Comparison of ENCODE assay signal across 9 mouse cellular contexts in the genomic region with DNA sequence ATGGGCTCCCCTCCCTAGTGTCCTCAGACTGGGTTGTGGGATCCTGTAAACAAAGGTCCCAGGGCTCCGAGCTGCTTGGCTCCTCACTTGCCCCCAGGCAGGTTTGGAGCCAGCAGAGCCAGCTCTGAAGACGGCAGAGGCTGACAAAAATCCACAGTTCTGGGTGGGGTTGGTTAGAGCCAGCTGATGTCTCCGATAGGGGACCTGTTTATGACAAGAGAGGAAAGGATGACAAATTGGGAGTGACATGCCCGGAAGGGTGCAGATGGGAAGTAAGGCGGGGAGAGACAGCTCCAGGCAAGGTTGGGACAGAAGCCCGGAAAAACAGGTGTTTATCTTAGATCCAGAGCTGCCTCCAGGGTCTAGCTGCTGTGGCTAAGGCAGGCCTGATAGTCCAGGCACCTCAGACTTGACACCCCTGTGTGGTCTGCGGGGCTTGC. TPM values are rescaled to one million over a fixed set of nuclear protein-coding genes. Genes with fewer than 3 reads are reported as not detected.
DNase-seq lines count a peak whose midpoint lies in the region; ATAC-seq lines count a peak whose summit lies in the region.
"Had no signal": no experiment of that assay in that cellular context is flagged by ENCODE, and none has a peak within 500 bp of the region (broad histone marks: within the 10 kb centered on the region; RNA-seq: fewer than 3 reads in every experiment).

No protein-coding gene starts in this region.

- peaks cover 4% of the 10 kb centered on the region; the same call in 1 of the 2 replicates for H3K4me1 ChIP-seq in hindbrain, embryonic 16.5 days (ENCODE audit: control insufficient read depth, insufficient read depth, low read depth, low read length)
- H3K4me1 ChIP-seq in hindbrain, embryonic 13.5 days (replicated peaks), result peaks cover 9% of the 10 kb centered on the region
- H3K4me1 ChIP-seq in intestine, embryonic 16.5 days (ENCODE audit: control insufficient read depth, insufficient read depth, low read length), result peaks cover 3% of the 10 kb centered on the region
- H3K4me1 ChIP-seq: neural tube, embryonic 12.5 days had no signal

- H3K9me3 ChIP-seq in hindbrain, embryonic 16.5 days (ENCODE audit: control insufficient read depth, low read length), result no peaks in the 10 kb centered on the region
- no peaks in the 10 kb centered on the region for H3K9me3 ChIP-seq in hindbrain, embryonic 13.5 days
- no peaks in the 10 kb centered on the region for H3K9me3 ChIP-seq in intestine, embryonic 16.5 days (ENCODE audit: control insufficient read depth, low read length)
- H3K9me3 ChIP-seq: neural tube, embryonic 12.5 days had no signal

- peak; percentile 70 for DNase-seq in c-Kit-positive CD71-positive TER-119-negative erythroid progenitor cells, embryonic 14.5 days (ENCODE audit: low read depth)
- DNase-seq in lung, postnatal 25 days (ENCODE audit: low spot score), result peak; percentile 88
- no peak for DNase-seq in B cell, adult 2 months
- DNase-seq in ovary, postnatal 10 days (ENCODE audit: low spot score), result no peak

- peak overlapping the region; percentile 41; the same call in 1 of the 2 replicates for H3K27ac ChIP-seq in hindbrain, embryonic 16.5 days (ENCODE audit: low read depth, low read length)
- no peak overlapping the region for H3K27ac ChIP-seq in hindbrain, embryonic 13.5 days
- no peak overlapping the region for H3K27ac ChIP-seq in intestine, embryonic 16.5 days (ENCODE audit: low read length)
- H3K27ac ChIP-seq: neural tube, embryonic 12.5 days had no signal

- H3K27me3 ChIP-seq in hindbrain, embryonic 16.5 days (replicated peaks; ENCODE audit: control insufficient read depth, insufficient read depth, low read length), result no peaks in the 10 kb centered on the region
- H3K27me3 ChIP-seq in hindbrain, embryonic 13.5 days, result no peaks in the 10 kb centered on the region
- no peaks in the 10 kb centered on the region for H3K27me3 ChIP-seq in intestine, embryonic 16.5 days (replicated peaks; ENCODE audit: control insufficient read depth, insufficient read depth, low read length)
- H3K27me3 ChIP-seq: neural tube, embryonic 12.5 days had no signal

- WGBS in hindbrain, embryonic 16.5 days, result 55% methylated on average over 7 of the region's 7 CpGs
- 64% methylated on average over 7 of the region's 7 CpGs for WGBS in hindbrain, embryonic 13.5 days
- WGBS in intestine, embryonic 16.5 days, result 50% methylated on average over 7 of the region's 7 CpGs

- peaks cover 23% of the 10 kb centered on the region for H3K36me3 ChIP-seq in hindbrain, embryonic 16.5 days (ENCODE audit: control insufficient read depth, insufficient read depth, low read length)
- H3K36me3 ChIP-seq in hindbrain, embryonic 13.5 days, result peaks cover 55% of the 10 kb centered on the region
- peaks cover 20% of the 10 kb centered on the region for H3K36me3 ChIP-seq in intestine, embryonic 16.5 days (ENCODE audit: control insufficient read depth, insufficient read depth, low read length)

- H3K9ac ChIP-seq in hindbrain, embryonic 16.5 days (ENCODE audit: low read depth, low read length), result 0 out of 2 replicates have a peak overlapping the region, but pooled peaks have one; percentile 3
- H3K9ac ChIP-seq in hindbrain, embryonic 13.5 days, result no peak overlapping the region
- H3K9ac ChIP-seq in intestine, embryonic 16.5 days (ENCODE audit: low read depth, low read length), result no peak overlapping the region
- H3K9ac ChIP-seq: neural tube, embryonic 12.5 days had no signal

- H3K4me3 ChIP-seq in hindbrain, embryonic 16.5 days (ENCODE audit: low read length), result no peak overlapping the region
- no peak overlapping the region for H3K4me3 ChIP-seq in hindbrain, embryonic 13.5 days
- H3K4me3 ChIP-seq in intestine, embryonic 16.5 days (ENCODE audit: low read length), result no peak overlapping the region
- H3K4me3 ChIP-seq: neural tube, embryonic 12.5 days had no signal

- no peak for ATAC-seq in hindbrain, embryonic 16.5 days
- ATAC-seq in hindbrain, embryonic 13.5 days (ENCODE audit: low FRiP score), result no peak
- peak; percentile 24; the same call in 1 of the 2 replicates for ATAC-seq in intestine, embryonic 16.5 days
- ATAC-seq in monocyte, adult 5-6 weeks (replicated peaks; ENCODE audit: insufficient number of reproducible peaks, low FRiP score, low TSS enrichment, poor library complexity, severe bottlenecking), result no peak

- no peak overlapping the region for H3K4me2 ChIP-seq in hindbrain, embryonic 16.5 days (ENCODE audit: low read length)
- no peak overlapping the region for H3K4me2 ChIP-seq in hindbrain, embryonic 13.5 days
- no peak overlapping the region for H3K4me2 ChIP-seq in intestine, embryonic 16.5 days (ENCODE audit: low read depth, low read length)
- H3K4me2 ChIP-seq: neural tube, embryonic 12.5 days had no signal

RNA-seq across cellular contexts. Expression of gene Cdc42bpg, which starts 5.8 kb away (rescaled TPM):
- polyA plus RNA-seq in hindbrain, embryonic 16.5 days (2015; fragmentation: Nextera tagmentation; extraction: Ambion mirVana), result 0.26 and 0.31 TPM in 2 replicates
- 0.42 and 0.48 TPM in 2 replicates for polyA plus RNA-seq in hindbrain, embryonic 13.5 days (2015; fragmentation: Nextera tagmentation; extraction: Ambion mirVana)
- polyA plus RNA-seq in intestine, embryonic 16.5 days (2015; fragmentation: Nextera tagmentation; extraction: Ambion mirVana), result 1.2 and 1.5 TPM in 2 replicates
- total RNA-seq in monocyte, adult 5-6 weeks (2017), result 1.9 to 4.3 TPM (median 2.2 TPM) in 3 replicates

RNA-seq across cellular contexts. Expression of gene Ehd1, which starts 23.9 kb away (rescaled TPM):
- polyA plus RNA-seq in hindbrain, embryonic 16.5 days (2015; fragmentation: Nextera tagmentation; extraction: Ambion mirVana), result 105 and 113 TPM in 2 replicates
- 86.8 and 96.4 TPM in 2 replicates for polyA plus RNA-seq in hindbrain, embryonic 13.5 days (2015; fragmentation: Nextera tagmentation; extraction: Ambion mirVana)
- polyA plus RNA-seq in intestine, embryonic 16.5 days (2015; fragmentation: Nextera tagmentation; extraction: Ambion mirVana), result 135 and 158 TPM in 2 replicates
- 40.8 to 62.5 TPM (median 59.6 TPM) in 3 replicates for total RNA-seq in monocyte, adult 5-6 weeks (2017)

RNA-seq across cellular contexts. Expression of gene Men1, which starts 34.4 kb away (rescaled TPM):
- polyA plus RNA-seq in hindbrain, embryonic 16.5 days (2015; fragmentation: Nextera tagmentation; extraction: Ambion mirVana), result 68.4 and 85.0 TPM in 2 replicates
- polyA plus RNA-seq in hindbrain, embryonic 13.5 days (2015; fragmentation: Nextera tagmentation; extraction: Ambion mirVana), result 71.7 and 73.8 TPM in 2 replicates
- polyA plus RNA-seq in intestine, embryonic 16.5 days (2015; fragmentation: Nextera tagmentation; extraction: Ambion mirVana), result 61.3 and 61.4 TPM in 2 replicates
- total RNA-seq in monocyte, adult 5-6 weeks (2017), result 14.1 to 22.5 TPM (median 17.8 TPM) in 3 replicates

RNA-seq across cellular contexts. Expression of gene Map4k2, which starts 40.5 kb away (rescaled TPM):
- 19.6 and 23.1 TPM in 2 replicates for polyA plus RNA-seq in hindbrain, embryonic 16.5 days (2015; fragmentation: Nextera tagmentation; extraction: Ambion mirVana)
- 17.5 and 17.6 TPM in 2 replicates for polyA plus RNA-seq in hindbrain, embryonic 13.5 days (2015; fragmentation: Nextera tagmentation; extraction: Ambion mirVana)
- polyA plus RNA-seq in intestine, embryonic 16.5 days (2015; fragmentation: Nextera tagmentation; extraction: Ambion mirVana), result 7.9 and 10.0 TPM in 2 replicates
- 119 to 200 TPM (median 169 TPM) in 3 replicates for total RNA-seq in monocyte, adult 5-6 weeks (2017)

RNA-seq across cellular contexts. Expression of gene Atg2a, which starts 59.0 kb away (rescaled TPM):
- polyA plus RNA-seq in hindbrain, embryonic 16.5 days (2015; fragmentation: Nextera tagmentation; extraction: Ambion mirVana), result 11.7 and 16.7 TPM in 2 replicates
- polyA plus RNA-seq in hindbrain, embryonic 13.5 days (2015; fragmentation: Nextera tagmentation; extraction: Ambion mirVana), result 11.6 and 11.7 TPM in 2 replicates
- polyA plus RNA-seq in intestine, embryonic 16.5 days (2015; fragmentation: Nextera tagmentation; extraction: Ambion mirVana), result 7.4 and 8.4 TPM in 2 replicates
- 32.7 to 41.0 TPM (median 33.2 TPM) in 3 replicates for total RNA-seq in monocyte, adult 5-6 weeks (2017)

Comparison
In these comparisons a context has a peak if more than half of its experiments do, and no peak if none do; other contexts are left out.
1. DNase-seq: peak in c-Kit-positive CD71-positive TER-119-negative erythroid progenitor cells, embryonic 14.5 days (single experiment) and lung, postnatal 25 days (single experiment); none in B cell, adult 2 months (0 of 2) and ovary, postnatal 10 days (single experiment).